ENCODE assay signal across 8 mouse cellular contexts in genomic region chr7:142482256-142482609, GRCm38 (mm10). TPM values are rescaled to one million over a fixed set of nuclear protein-coding genes. Genes with fewer than 3 reads are reported as not detected.
DNase-seq lines count a peak whose midpoint lies in the region; ATAC-seq and TF ChIP-seq lines count a peak whose summit lies in the region.

No protein-coding gene starts in this region.

- no peak for TF ChIP-seq CTCF in lung, adult 2 months (IDR thresholded peaks at IDR 0.05; ENCODE audit: insufficient read depth, low read length)

- H3K36me3 ChIP-seq in lung, embryonic 16.5 days (ENCODE audit: control insufficient read depth, insufficient read depth, low read length): peaks cover 3% of the 10 kb centered on the region
- no peaks in the 10 kb centered on the region for H3K36me3 ChIP-seq in forebrain, embryonic 13.5 days (ENCODE audit: poor library complexity, severe bottlenecking)
- no peaks in the 10 kb centered on the region for H3K36me3 ChIP-seq in intestine, embryonic 16.5 days (ENCODE audit: control insufficient read depth, insufficient read depth, low read length)
- H3K36me3 ChIP-seq in neural tube, embryonic 15.5 days: no peaks in the 10 kb centered on the region

- WGBS in lung, embryonic 16.5 days: 14% methylated on average over 6 of the region's 6 CpGs
- 28% methylated on average over 6 of the region's 6 CpGs for WGBS in lung, adult 2 months
- 20% methylated on average over 6 of the region's 6 CpGs for WGBS in forebrain, embryonic 13.5 days
- 17% methylated on average over 6 of the region's 6 CpGs for WGBS in intestine, embryonic 16.5 days
- 15% methylated on average over 6 of the region's 6 CpGs for WGBS in neural tube, embryonic 15.5 days

- H3K4me1 ChIP-seq in lung, embryonic 16.5 days (replicated peaks; ENCODE audit: control insufficient read depth, insufficient read depth, low read length): peaks cover 30% of the 10 kb centered on the region
- no peaks in the 10 kb centered on the region for H3K4me1 ChIP-seq in lung, adult 2 months (ENCODE audit: control insufficient read depth, insufficient read depth, low read length)
- peaks cover 30% of the 10 kb centered on the region for H3K4me1 ChIP-seq in forebrain, embryonic 13.5 days
- peaks cover 54% of the 10 kb centered on the region for H3K4me1 ChIP-seq in intestine, embryonic 16.5 days (ENCODE audit: control insufficient read depth, insufficient read depth, low read length)
- H3K4me1 ChIP-seq in neural tube, embryonic 15.5 days: peaks cover 31% of the 10 kb centered on the region

- H3K9ac ChIP-seq in lung, embryonic 16.5 days (ENCODE audit: low read length): peak overlapping the region; percentile 75
- H3K9ac ChIP-seq in forebrain, embryonic 13.5 days: peak overlapping the region; percentile 62; the same call in 1 of the 2 replicates
- peak overlapping the region; percentile 80 for H3K9ac ChIP-seq in intestine, embryonic 16.5 days (ENCODE audit: low read depth, low read length)
- H3K9ac ChIP-seq in neural tube, embryonic 15.5 days (replicated peaks): peak overlapping the region; percentile 45; the same call in 1 of the 2 replicates

- H3K9me3 ChIP-seq in lung, embryonic 16.5 days (ENCODE audit: control insufficient read depth, low read length): no peaks in the 10 kb centered on the region
- H3K9me3 ChIP-seq in forebrain, embryonic 13.5 days (replicated peaks): no peaks in the 10 kb centered on the region
- H3K9me3 ChIP-seq in intestine, embryonic 16.5 days (ENCODE audit: control insufficient read depth, low read length): no peaks in the 10 kb centered on the region
- no peaks in the 10 kb centered on the region for H3K9me3 ChIP-seq in neural tube, embryonic 15.5 days (replicated peaks)

- peak overlapping the region; percentile 95 for H3K27ac ChIP-seq in lung, embryonic 16.5 days (ENCODE audit: low read length)
- H3K27ac ChIP-seq in forebrain, embryonic 13.5 days: peak overlapping the region; percentile 71
- peak overlapping the region; percentile 98 for H3K27ac ChIP-seq in intestine, embryonic 16.5 days (ENCODE audit: low read length)
- peak overlapping the region; percentile 78 for H3K27ac ChIP-seq in neural tube, embryonic 15.5 days (replicated peaks)

- peak overlapping the region; percentile 35 for H3K4me3 ChIP-seq in lung, embryonic 16.5 days (ENCODE audit: low read length)
- H3K4me3 ChIP-seq in lung, adult 2 months (replicated peaks; ENCODE audit: extremely low read depth, low read depth, low read length): no peak overlapping the region
- H3K4me3 ChIP-seq in forebrain, embryonic 13.5 days: peak overlapping the region; percentile 30; the same call in 1 of the 2 replicates
- 0 out of 2 replicates have a peak overlapping the region, but pooled peaks have one; percentile 35 for H3K4me3 ChIP-seq in intestine, embryonic 16.5 days (ENCODE audit: low read length)
- 0 out of 2 replicates have a peak overlapping the region, but pooled peaks have one; percentile 22 for H3K4me3 ChIP-seq in neural tube, embryonic 15.5 days (replicated peaks)

- peak overlapping the region; percentile 61 for H3K4me2 ChIP-seq in lung, embryonic 16.5 days (ENCODE audit: low read depth, low read length)
- H3K4me2 ChIP-seq in forebrain, embryonic 13.5 days: peak overlapping the region; percentile 63
- peak overlapping the region; percentile 70 for H3K4me2 ChIP-seq in intestine, embryonic 16.5 days (ENCODE audit: low read depth, low read length)
- H3K4me2 ChIP-seq in neural tube, embryonic 15.5 days: peak overlapping the region; percentile 57

- H3K27me3 ChIP-seq in lung, embryonic 16.5 days (ENCODE audit: control insufficient read depth, insufficient read depth, low read depth, low read length): no peaks in the 10 kb centered on the region
- H3K27me3 ChIP-seq in forebrain, embryonic 13.5 days: no peaks in the 10 kb centered on the region
- no peaks in the 10 kb centered on the region for H3K27me3 ChIP-seq in intestine, embryonic 16.5 days (replicated peaks; ENCODE audit: control insufficient read depth, insufficient read depth, low read length)
- H3K27me3 ChIP-seq in neural tube, embryonic 15.5 days (replicated peaks): no peaks in the 10 kb centered on the region; the same call in 1 of the 2 replicates

- ATAC-seq in lung, embryonic 16.5 days (ENCODE audit: low read depth): peak; percentile 24
- peak; percentile 66 for ATAC-seq in forebrain, embryonic 13.5 days
- ATAC-seq in intestine, embryonic 16.5 days: peak; percentile 14
- peak; percentile 12; the same call in 1 of the 2 replicates for ATAC-seq in neural tube, embryonic 15.5 days (ENCODE audit: low FRiP score)
- no peak for ATAC-seq in frontal cortex, adult (ENCODE audit: low TSS enrichment)

- DNase-seq in lung, adult 2 months: no peak
- no peak for DNase-seq in urinary bladder, postnatal 14 days (ENCODE audit: low spot score)
- DNase-seq in natural killer cell, adult 2 months (ENCODE audit: low spot score in 2 of 2): no peak

- no peak for TF ChIP-seq POLR2A in lung, adult 2 months (IDR thresholded peaks at IDR 0.05; ENCODE audit: borderline replicate concordance, extremely low read depth, low read depth, low read length)

RNA-seq across cellular contexts. Expression of gene Tnnt3, which starts 16.4 kb away (rescaled TPM):
- polyA plus RNA-seq in lung, embryonic 16.5 days (2015; fragmentation: Nextera tagmentation; extraction: Ambion mirVana): 17.9 and 50.7 TPM in 2 replicates
- polyA plus RNA-seq in lung, adult 2 months (2012; rRNA removed): 4.1 and 64.7 TPM in 2 replicates
- polyA plus RNA-seq in forebrain, embryonic 13.5 days (2015; fragmentation: Nextera tagmentation; extraction: Ambion mirVana): 0.28 and 0.77 TPM in 2 replicates
- polyA plus RNA-seq in intestine, embryonic 16.5 days (2015; fragmentation: Nextera tagmentation; extraction: Ambion mirVana): 2.1 and 3.2 TPM in 2 replicates
- polyA plus RNA-seq in neural tube, embryonic 15.5 days (2015; fragmentation: Nextera tagmentation; extraction: Ambion mirVana): 14.9 and 26.9 TPM in 2 replicates

RNA-seq across cellular contexts. Expression of gene Lsp1, which starts 21.6 kb away (rescaled TPM):
- 110 and 118 TPM in 2 replicates for polyA plus RNA-seq in lung, embryonic 16.5 days (2015; fragmentation: Nextera tagmentation; extraction: Ambion mirVana)
- 131 and 188 TPM in 2 replicates for polyA plus RNA-seq in lung, adult 2 months (2012; rRNA removed)
- polyA plus RNA-seq in forebrain, embryonic 13.5 days (2015; fragmentation: Nextera tagmentation; extraction: Ambion mirVana): 4.2 TPM in 2 replicates
- 125 and 134 TPM in 2 replicates for polyA plus RNA-seq in intestine, embryonic 16.5 days (2015; fragmentation: Nextera tagmentation; extraction: Ambion mirVana)
- 6.9 and 58.6 TPM in 2 replicates for polyA plus RNA-seq in neural tube, embryonic 15.5 days (2015; fragmentation: Nextera tagmentation; extraction: Ambion mirVana)

RNA-seq across cellular contexts. Expression of gene Tnni2, which starts 40.6 kb away (rescaled TPM):
- polyA plus RNA-seq in lung, embryonic 16.5 days (2015; fragmentation: Nextera tagmentation; extraction: Ambion mirVana): 17.6 and 61.1 TPM in 2 replicates
- 3.1 and 223 TPM in 2 replicates for polyA plus RNA-seq in lung, adult 2 months (2012; rRNA removed)
- 0.61 TPM in 1 of 2 replicates, not detected in the other for polyA plus RNA-seq in forebrain, embryonic 13.5 days (2015; fragmentation: Nextera tagmentation; extraction: Ambion mirVana)
- 4.3 and 4.7 TPM in 2 replicates for polyA plus RNA-seq in intestine, embryonic 16.5 days (2015; fragmentation: Nextera tagmentation; extraction: Ambion mirVana)
- 16.4 and 24.8 TPM in 2 replicates for polyA plus RNA-seq in neural tube, embryonic 15.5 days (2015; fragmentation: Nextera tagmentation; extraction: Ambion mirVana)

RNA-seq across cellular contexts. Expression of gene Syt8, which starts 47.6 kb away (rescaled TPM):
- 0.48 and 1.2 TPM in 2 replicates for polyA plus RNA-seq in lung, embryonic 16.5 days (2015; fragmentation: Nextera tagmentation; extraction: Ambion mirVana)
- polyA plus RNA-seq in lung, adult 2 months (2012; rRNA removed): 0.19 and 8.6 TPM in 2 replicates
- not detected in 2 replicates for polyA plus RNA-seq in forebrain, embryonic 13.5 days (2015; fragmentation: Nextera tagmentation; extraction: Ambion mirVana)
- polyA plus RNA-seq in intestine, embryonic 16.5 days (2015; fragmentation: Nextera tagmentation; extraction: Ambion mirVana): 8.8 and 10.4 TPM in 2 replicates
- polyA plus RNA-seq in neural tube, embryonic 15.5 days (2015; fragmentation: Nextera tagmentation; extraction: Ambion mirVana): 0.14 TPM in 1 of 2 replicates, not detected in the other

RNA-seq across cellular contexts. Expression of gene Mrpl23, which starts 50.3 kb away (rescaled TPM):
- polyA plus RNA-seq in lung, embryonic 16.5 days (2015; fragmentation: Nextera tagmentation; extraction: Ambion mirVana): 17.2 and 22.4 TPM in 2 replicates
- 8.0 and 10.3 TPM in 2 replicates for polyA plus RNA-seq in lung, adult 2 months (2012; rRNA removed)
- polyA plus RNA-seq in forebrain, embryonic 13.5 days (2015; fragmentation: Nextera tagmentation; extraction: Ambion mirVana): 16.2 and 16.5 TPM in 2 replicates
- 50.3 and 58.1 TPM in 2 replicates for polyA plus RNA-seq in intestine, embryonic 16.5 days (2015; fragmentation: Nextera tagmentation; extraction: Ambion mirVana)
- polyA plus RNA-seq in neural tube, embryonic 15.5 days (2015; fragmentation: Nextera tagmentation; extraction: Ambion mirVana): 21.0 and 27.9 TPM in 2 replicates
